Mouse (Mus musculus): ENCODE data around the gene Slc25a14. TPM values are rescaled to one million over a fixed set of nuclear protein-coding genes. Genes with fewer than 3 reads are reported as not detected.

The Slc25a14 gene
- polyA plus RNA-seq, 1 experiment, result 5.5 TPM

DNA sequence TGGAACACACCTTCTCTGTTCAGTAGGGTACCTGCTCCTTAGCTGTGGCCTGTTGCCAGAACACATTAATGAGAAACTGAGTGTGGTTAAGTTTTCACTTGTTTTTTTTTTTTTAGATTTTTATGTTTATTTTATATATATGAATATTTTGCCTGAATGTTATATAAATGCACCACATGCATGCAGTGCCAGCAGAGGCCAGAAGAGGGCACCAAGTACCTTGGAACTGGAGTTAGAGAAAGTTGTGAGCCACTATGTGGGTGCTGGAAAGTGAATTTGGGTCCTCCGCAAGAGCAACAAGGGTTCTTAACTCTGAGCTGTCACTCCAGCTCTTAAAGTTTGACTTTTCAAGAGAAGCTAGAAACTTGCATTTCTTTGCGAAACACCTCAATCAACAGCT, 20.9 kb downstream of the Slc25a14 start:
- Histone ChIP-seq H3ac (ENCODE audit: control insufficient read depth, insufficient read length) (no peak overlapping the region), H3K79me2 (ENCODE audit: control insufficient read depth, insufficient read depth) (no peaks in the 10 kb centered on the region), H3K4me2 (ENCODE audit: low read depth) (no peak overlapping the region), H3K36me3 (ENCODE audit: control insufficient read depth, insufficient read depth) (no peaks in the 10 kb centered on the region), H3K27me3 (ENCODE audit: control insufficient read depth, insufficient read depth, insufficient read length) (no peaks in the 10 kb centered on the region), H3K4me3 (no peak overlapping the region)
- no peak for TF ChIP-seq MYOG (IDR thresholded peaks at IDR 0.05; ENCODE audit: control insufficient read depth in 1 of 3, insufficient read depth in 1 of 3, insufficient read length in 2 of 3, low read depth in 2 of 3)
- no peak for TF ChIP-seq MAX (IDR thresholded peaks at IDR 0.05; ENCODE audit: low read depth)
- TF ChIP-seq REST (IDR thresholded peaks at IDR 0.05; ENCODE audit: insufficient read depth, insufficient read length), result no peak
- no peak for TF ChIP-seq MYOD1 (IDR thresholded peaks at IDR 0.05; ENCODE audit: control insufficient read depth in 1 of 3, insufficient read length in 2 of 3, low read depth in 2 of 3)
- TF ChIP-seq E2F4 (IDR thresholded peaks at IDR 0.05; ENCODE audit: insufficient read depth), result no peak
- TF ChIP-seq TCF12 (IDR thresholded peaks at IDR 0.05; ENCODE audit: insufficient read depth, poor library complexity, severe bottlenecking), result no peak
- TF ChIP-seq USF1 (IDR thresholded peaks at IDR 0.05; ENCODE audit: low read depth), result no peak
- TF ChIP-seq POLR2AphosphoS2 (IDR thresholded peaks at IDR 0.05; ENCODE audit: insufficient read length, low read depth), result no peak
- TF ChIP-seq TCF3 (IDR thresholded peaks at IDR 0.05; ENCODE audit: insufficient read length, low read depth), result no peak
- TF ChIP-seq SRF (IDR thresholded peaks at IDR 0.05; ENCODE audit: control insufficient read depth, insufficient read length, low read depth), result no peak
- TF ChIP-seq POLR2A (IDR thresholded peaks at IDR 0.05; ENCODE audit: insufficient read length, low read depth), result no peak
- TF ChIP-seq CEBPB (IDR thresholded peaks at IDR 0.05; ENCODE audit: insufficient read depth, poor library complexity, severe bottlenecking), result no peak

DNA sequence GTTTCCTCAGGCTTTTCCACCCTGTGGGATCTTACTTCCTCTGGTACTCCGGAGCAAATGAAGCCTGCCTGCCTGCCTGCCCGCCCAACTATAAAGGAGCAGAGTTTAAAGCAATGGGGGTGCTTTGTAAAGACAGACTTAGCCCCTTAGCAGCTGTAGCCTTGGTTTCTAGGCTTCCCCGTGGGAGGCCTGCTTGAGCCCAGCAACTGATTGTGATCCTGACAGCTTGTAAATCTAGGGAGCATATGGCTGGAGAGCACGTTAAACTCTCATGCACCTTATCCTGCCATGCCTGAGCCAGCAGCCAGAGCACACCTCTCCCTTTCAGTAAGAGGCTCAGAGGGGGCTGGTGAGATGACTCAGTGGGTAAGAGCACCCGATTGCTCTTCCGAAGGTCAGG, 43.6 kb downstream of the Slc25a14 start:
- no peaks in the 10 kb centered on the region for H3K27me3 ChIP-seq (ENCODE audit: control insufficient read depth, insufficient read depth, insufficient read length)

DNA sequence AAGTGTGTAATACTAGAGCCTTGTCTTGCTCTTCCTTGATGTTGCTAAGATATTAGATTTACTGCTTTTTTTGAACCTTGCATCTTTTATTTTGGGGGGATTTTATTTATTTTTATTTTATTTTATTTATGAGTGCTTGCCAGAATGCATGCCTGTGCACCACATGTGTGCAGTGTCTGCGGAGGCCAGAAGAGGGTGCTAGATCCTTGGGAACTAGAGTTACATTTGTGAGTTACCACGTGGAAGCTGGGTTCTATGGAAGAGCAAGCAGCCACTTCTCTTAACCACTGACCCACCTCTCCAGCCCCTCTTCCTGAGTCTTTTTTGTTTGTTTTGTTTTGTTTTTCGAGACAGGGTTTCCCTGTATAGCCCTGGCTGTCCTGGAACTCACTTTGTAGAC, 46.4 kb downstream of the Slc25a14 start:
- TF ChIP-seq POLR2AphosphoS2 (IDR thresholded peaks at IDR 0.05; ENCODE audit: insufficient read length, low read depth) (no peak), TCF12 (IDR thresholded peaks at IDR 0.05; ENCODE audit: insufficient read depth, poor library complexity, severe bottlenecking) (no peak)
- Histone ChIP-seq H3K36me3 (ENCODE audit: control insufficient read depth, insufficient read depth) (no peaks in the 10 kb centered on the region), H3K79me2 (ENCODE audit: control insufficient read depth, insufficient read depth) (no peaks in the 10 kb centered on the region), H3ac (ENCODE audit: control insufficient read depth, insufficient read length) (no peak overlapping the region), H3K4me3 (no peak overlapping the region), H3K4me2 (ENCODE audit: low read depth) (no peak overlapping the region), H3K27me3 (ENCODE audit: control insufficient read depth, insufficient read depth, insufficient read length) (no peaks in the 10 kb centered on the region)

More for the DNA sequence above, 43.6 kb downstream of the Slc25a14 start:
- H3K4me3 ChIP-seq, result no peak overlapping the region
- no peak overlapping the region for H3K4me2 ChIP-seq (ENCODE audit: low read depth)
- no peaks in the 10 kb centered on the region for H3K79me2 ChIP-seq (ENCODE audit: control insufficient read depth, insufficient read depth)
- no peak overlapping the region for H3ac ChIP-seq (ENCODE audit: control insufficient read depth, insufficient read length)
- TF ChIP-seq TCF3 (IDR thresholded peaks at IDR 0.05; ENCODE audit: insufficient read length, low read depth), result no peak
- no peak for TF ChIP-seq REST (IDR thresholded peaks at IDR 0.05; ENCODE audit: insufficient read depth, insufficient read length)
- TF ChIP-seq E2F4 (IDR thresholded peaks at IDR 0.05; ENCODE audit: insufficient read depth), result no peak
- no peak for TF ChIP-seq TCF12 (IDR thresholded peaks at IDR 0.05; ENCODE audit: insufficient read depth, poor library complexity, severe bottlenecking)
- no peak for TF ChIP-seq MAX (IDR thresholded peaks at IDR 0.05; ENCODE audit: low read depth)
- TF ChIP-seq SRF (IDR thresholded peaks at IDR 0.05; ENCODE audit: control insufficient read depth, insufficient read length, low read depth), result no peak
- no peak for TF ChIP-seq USF1 (IDR thresholded peaks at IDR 0.05; ENCODE audit: low read depth)
- no peak for TF ChIP-seq POLR2AphosphoS2 (IDR thresholded peaks at IDR 0.05; ENCODE audit: insufficient read length, low read depth)
- no peak for TF ChIP-seq POLR2A (IDR thresholded peaks at IDR 0.05; ENCODE audit: insufficient read length, low read depth)
- no peak for TF ChIP-seq CEBPB (IDR thresholded peaks at IDR 0.05; ENCODE audit: insufficient read depth, poor library complexity, severe bottlenecking)
- no peak for TF ChIP-seq MYOG (IDR thresholded peaks at IDR 0.05; ENCODE audit: control insufficient read depth in 1 of 3, insufficient read depth in 1 of 3, insufficient read length in 2 of 3, low read depth in 2 of 3)
- no peak for TF ChIP-seq MYOD1 (IDR thresholded peaks at IDR 0.05; ENCODE audit: control insufficient read depth in 1 of 3, insufficient read length in 2 of 3, low read depth in 2 of 3)
- no peaks in the 10 kb centered on the region for H3K36me3 ChIP-seq (ENCODE audit: control insufficient read depth, insufficient read depth)

DNA sequence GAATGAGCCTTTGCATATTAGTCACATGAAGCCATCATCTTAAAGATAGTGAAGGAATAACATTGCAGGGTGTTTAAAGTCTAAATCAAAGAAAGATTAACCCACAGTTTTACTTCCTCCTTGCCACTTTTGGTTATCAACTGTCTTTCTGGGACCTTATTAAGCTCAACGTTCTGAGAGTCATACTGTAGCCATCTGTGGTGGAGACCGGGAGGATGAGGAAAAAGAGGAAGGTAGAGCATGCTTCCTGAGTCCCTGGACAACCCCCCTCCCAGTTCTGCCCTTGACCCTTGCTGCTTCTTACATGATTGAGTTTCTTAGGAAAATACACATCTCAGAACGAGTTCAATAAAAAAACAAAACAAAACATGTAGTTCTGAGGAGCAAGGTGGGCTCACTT, 48.5 kb downstream of the Slc25a14 start:
- Histone ChIP-seq H3K27me3 (ENCODE audit: control insufficient read depth, insufficient read depth, insufficient read length) (no peaks in the 10 kb centered on the region), H3K36me3 (ENCODE audit: control insufficient read depth, insufficient read depth) (no peaks in the 10 kb centered on the region), H3ac (ENCODE audit: control insufficient read depth, insufficient read length) (no peak overlapping the region), H3K79me2 (ENCODE audit: control insufficient read depth, insufficient read depth) (no peaks in the 10 kb centered on the region), H3K4me3 (no peak overlapping the region), H3K4me2 (ENCODE audit: low read depth) (no peak overlapping the region)
- no peak for TF ChIP-seq USF1 (IDR thresholded peaks at IDR 0.05; ENCODE audit: low read depth)
- no peak for TF ChIP-seq E2F4 (IDR thresholded peaks at IDR 0.05; ENCODE audit: insufficient read depth)

DNA sequence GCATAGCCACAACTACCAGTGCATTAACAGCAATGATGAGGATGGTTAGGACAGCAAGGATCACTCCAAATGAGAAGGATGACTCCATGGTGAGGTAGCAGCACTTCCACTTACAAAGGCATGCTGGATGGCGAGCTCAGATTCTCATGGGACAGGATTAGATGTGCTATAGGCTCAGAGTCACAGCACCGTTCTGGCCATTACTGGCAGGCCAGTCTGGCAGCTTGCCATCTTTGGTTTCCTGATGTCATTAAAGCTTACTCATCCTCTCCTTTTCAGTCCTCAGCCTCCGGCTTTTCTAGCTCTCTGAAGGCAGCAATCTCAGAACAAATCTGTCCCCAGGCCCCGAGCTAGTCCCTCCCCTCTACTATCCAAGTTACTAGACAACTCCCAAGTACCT, 51.0 kb downstream of the Slc25a14 start, which contains the start of gene Gpr119:
Gpr119 (minus strand) TSS at position 308 of the 400 bp plus-strand sequence.
- Histone ChIP-seq H3K4me2 (ENCODE audit: low read depth) (no peak within 1 kb of the TSS), H3K36me3 (ENCODE audit: control insufficient read depth, insufficient read depth) (no peaks in the 10 kb centered on the region), H3K4me3 (no peak within 1 kb of the TSS), H3ac (ENCODE audit: control insufficient read depth, insufficient read length) (no peak within 1 kb of the TSS), H3K27me3 (ENCODE audit: control insufficient read depth, insufficient read depth, insufficient read length) (no peaks in the 10 kb centered on the region), H3K79me2 (ENCODE audit: control insufficient read depth, insufficient read depth) (no peaks in the 10 kb centered on the region)
- TF ChIP-seq USF1 (IDR thresholded peaks at IDR 0.05; ENCODE audit: low read depth) (no peak), REST (IDR thresholded peaks at IDR 0.05; ENCODE audit: insufficient read depth, insufficient read length) (no peak), MYOG (IDR thresholded peaks at IDR 0.05; ENCODE audit: control insufficient read depth in 1 of 3, insufficient read depth in 1 of 3, insufficient read length in 2 of 3, low read depth in 2 of 3) (no peak), MAX (IDR thresholded peaks at IDR 0.05; ENCODE audit: low read depth) (no peak), TCF12 (IDR thresholded peaks at IDR 0.05; ENCODE audit: insufficient read depth, poor library complexity, severe bottlenecking) (no peak), MYOD1 (IDR thresholded peaks at IDR 0.05; ENCODE audit: control insufficient read depth in 1 of 3, insufficient read length in 2 of 3, low read depth in 2 of 3) (no peak), E2F4 (IDR thresholded peaks at IDR 0.05; ENCODE audit: insufficient read depth) (no peak), POLR2A (IDR thresholded peaks at IDR 0.05; ENCODE audit: insufficient read length, low read depth) (no peak), POLR2AphosphoS2 (IDR thresholded peaks at IDR 0.05; ENCODE audit: insufficient read length, low read depth) (no peak), SRF (IDR thresholded peaks at IDR 0.05; ENCODE audit: control insufficient read depth, insufficient read length, low read depth) (no peak), TCF3 (IDR thresholded peaks at IDR 0.05; ENCODE audit: insufficient read length, low read depth) (no peak), CEBPB (IDR thresholded peaks at IDR 0.05; ENCODE audit: insufficient read depth, poor library complexity, severe bottlenecking) (no peak)

All from myocyte (in vitro differentiated cells).